Mouse (Mus musculus): ENCODE measurements around the gene Uqcrh.

Uqcrh gene

DNA sequence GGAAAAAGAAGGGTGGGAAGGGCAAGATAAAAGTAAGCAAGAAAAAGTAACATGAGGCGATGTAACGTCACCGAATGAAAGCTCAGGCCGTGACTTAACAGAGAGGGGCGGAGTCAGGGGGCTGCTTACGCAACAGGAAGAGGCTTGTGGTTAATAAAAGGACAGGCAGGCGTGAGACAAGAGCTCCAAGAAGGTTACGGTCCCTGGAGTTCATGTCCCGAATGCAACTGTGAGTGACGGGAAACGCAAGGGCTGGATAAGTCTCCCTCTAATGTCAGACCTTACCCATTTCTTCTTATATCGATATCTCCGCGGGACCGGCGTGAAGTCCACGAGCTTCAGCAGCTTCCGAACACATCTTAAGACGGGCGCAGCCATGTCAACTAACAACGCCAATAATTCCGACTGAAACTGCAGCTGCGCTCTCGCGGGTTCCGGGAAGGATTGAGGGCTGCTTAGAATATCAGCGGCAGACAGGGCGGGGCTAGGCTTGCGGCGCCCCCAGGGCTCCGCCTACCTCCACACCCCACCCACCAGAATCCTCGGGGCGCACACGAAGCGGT is 21.4 kb downstream of the Uqcrh start, which contains the start of gene Nsun4:
Gene Nsun4, minus strand, starts transcription at position 478 of the 563 bp plus-strand sequence.
- DNase-seq: peak; percentile 87 to 88

DNA sequence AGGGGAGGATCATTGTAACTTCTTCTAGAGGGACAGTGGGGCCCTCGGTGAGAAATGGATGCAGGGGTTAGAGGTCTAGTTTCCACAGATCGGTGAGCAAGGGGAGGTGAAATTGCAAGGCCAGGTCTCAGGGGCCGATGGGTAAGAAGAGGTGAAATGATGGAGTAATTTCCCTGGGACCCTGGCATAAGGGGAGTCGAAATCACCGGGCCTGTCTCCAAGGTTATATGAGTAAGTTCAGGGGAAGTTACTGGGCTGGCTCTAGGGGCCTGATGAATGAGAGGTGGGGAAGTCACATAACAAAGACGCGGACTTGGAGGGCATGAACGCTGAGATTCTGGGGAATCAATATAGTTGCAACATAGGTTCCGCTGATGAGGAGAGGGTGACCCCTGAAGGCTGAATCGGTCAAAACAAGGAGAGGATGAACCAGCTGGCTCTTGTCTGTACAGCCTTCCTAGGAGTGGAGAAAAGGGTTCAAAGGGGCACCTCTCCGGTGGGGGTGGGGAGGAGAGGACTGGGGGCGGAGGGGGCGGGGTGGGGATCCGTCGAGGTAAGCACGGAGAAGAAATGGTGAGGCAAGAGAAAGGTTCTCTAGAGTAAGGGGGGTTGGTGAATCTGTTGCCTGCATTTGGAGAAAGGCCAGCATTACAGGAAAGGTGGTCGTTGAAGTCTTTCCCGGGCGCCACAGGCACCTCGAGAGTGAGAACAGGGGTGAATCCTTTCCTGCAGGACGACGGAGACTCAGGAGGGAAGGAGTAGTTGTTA is 22.2 kb downstream of the Uqcrh start:
- DNase-seq: peak; percentile 28 to 61

DNA sequence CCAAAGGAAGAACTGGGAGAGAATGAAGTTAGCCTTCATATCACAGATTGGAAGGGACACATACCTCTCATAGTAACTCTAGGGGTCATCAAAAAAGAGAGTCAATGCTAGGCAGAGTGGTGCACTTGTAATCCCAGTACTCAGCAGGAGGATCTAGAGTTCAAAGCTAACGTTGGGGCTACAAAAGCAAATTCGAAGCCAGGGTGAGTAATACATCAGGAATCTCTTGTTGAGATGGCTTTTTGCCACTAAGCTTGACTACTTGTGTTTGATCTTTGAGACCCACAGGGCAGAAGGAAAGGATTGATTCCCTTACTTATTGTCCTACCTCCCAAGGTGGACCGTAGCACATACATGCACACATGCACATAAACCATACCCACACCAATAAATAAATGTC is 25.7 kb downstream of the Uqcrh start:
- no peak for DNase-seq

DNA sequence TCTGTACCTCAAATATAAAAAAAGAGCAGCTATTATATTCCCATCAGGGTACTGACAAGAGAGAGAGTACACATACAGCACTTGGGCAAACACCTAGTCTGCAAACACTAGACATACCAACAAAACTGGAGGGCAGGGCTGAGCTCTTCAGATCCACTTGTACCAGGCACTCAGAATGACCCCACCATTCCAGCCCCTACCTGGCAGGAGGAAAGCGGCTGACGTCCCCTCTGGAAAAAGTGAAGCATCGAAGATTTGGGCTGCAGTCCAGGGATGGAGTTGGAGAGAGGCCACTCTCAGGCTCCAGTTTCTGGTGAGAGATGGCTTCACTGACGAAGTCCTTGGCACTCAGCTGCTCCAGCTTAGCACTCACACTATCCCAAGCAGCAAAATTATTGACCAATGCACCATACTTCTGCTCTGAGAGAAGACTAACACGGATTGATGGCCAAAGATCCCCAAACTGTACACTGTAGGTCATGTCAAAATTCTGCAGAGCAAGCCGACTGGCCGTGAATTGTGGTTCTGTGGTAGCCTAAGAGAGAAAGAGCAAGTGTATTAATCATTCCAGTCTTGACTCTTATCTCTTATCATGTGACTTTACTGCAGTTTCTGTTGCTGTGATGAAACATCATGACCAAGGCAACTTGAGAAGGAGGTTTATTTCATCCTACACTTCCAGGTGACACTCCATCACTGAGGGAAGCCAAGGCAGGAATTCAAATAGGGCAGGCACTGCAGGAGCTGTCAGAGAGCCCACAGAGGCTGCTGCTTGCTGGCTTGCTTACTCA is 26.5 kb downstream of the Uqcrh start:
- no peak for DNase-seq

DNA sequence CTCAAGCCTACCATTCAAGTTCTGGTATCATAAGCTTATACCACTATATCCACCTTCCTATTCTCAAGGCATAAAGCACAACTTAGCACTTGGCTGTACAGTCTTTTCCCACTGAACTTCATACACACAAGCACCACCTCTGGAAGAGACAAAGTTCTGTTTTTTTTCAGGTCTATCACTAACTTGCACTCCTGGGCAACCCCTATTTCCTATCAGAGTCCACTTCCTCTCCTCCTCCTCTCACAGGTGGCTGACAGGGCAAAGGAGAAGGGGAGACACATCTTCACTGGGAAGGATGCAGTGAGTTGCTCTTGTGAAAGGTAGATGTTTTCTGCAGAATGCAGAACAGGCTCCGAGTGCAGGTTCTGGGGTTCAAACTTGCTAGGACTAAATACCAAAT is 27.2 kb downstream of the Uqcrh start:
- DNase-seq: no peak

DNA sequence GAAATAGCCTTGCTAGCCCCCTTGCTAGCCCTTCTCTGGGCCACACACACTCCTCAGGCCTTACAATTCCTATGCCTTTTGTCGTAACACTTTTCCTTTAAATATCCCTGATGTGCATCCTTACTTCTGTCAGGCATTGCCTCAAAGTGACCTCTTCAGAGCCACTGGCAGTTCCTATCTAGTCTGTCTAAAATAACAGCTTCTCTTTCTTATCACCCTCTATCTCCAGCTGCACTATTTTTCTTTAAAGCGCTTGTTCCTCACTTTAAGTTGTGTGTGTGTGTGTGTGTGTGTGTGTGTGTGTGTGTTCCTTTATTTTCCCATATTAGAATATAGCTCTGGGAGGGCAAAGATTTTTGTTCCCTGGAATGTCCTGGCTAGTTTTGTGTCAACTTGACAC is 28.3 kb downstream of the Uqcrh start:
- DNase-seq: no peak

DNA sequence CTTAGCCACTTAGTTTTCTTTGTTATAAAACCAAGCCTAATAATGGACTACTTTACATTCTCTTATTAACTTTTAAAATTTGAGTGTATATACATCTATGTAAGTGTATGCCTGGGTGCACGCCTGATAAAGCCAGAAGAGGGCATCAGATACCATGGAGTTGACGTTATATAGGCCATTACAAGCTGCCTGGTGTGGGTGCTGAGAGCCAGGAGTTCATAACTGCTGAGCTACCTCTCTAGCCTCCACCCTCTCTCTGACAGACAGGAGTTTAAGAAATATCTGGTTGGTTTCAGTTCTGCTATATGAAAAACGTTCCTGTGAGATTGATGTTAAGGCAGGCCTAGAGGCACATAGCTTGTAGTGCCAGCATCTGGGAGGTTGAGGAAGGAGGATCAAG is 32.7 kb downstream of the Uqcrh start:
- DNase-seq: no peak

DNA sequence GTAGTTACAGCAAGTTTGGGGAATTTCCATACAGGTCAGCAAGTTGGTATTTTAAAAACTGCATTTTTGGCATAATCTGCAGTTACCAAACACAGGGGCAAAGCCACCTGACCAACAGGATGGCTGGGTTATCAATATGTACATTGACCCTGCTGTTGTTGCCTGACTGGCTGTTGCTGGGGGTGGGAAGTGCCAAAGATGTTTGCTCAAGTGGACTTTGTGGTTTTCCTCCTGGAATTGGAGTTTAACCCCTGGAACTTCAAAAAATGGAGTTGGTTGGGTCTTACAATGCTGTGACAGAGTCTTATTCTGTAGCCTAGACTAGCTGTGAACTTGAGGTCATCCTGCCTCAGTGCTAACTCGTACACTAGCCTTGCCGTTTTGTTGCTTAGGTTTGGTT is 34.4 kb downstream of the Uqcrh start:
- DNase-seq: no peak

DNA sequence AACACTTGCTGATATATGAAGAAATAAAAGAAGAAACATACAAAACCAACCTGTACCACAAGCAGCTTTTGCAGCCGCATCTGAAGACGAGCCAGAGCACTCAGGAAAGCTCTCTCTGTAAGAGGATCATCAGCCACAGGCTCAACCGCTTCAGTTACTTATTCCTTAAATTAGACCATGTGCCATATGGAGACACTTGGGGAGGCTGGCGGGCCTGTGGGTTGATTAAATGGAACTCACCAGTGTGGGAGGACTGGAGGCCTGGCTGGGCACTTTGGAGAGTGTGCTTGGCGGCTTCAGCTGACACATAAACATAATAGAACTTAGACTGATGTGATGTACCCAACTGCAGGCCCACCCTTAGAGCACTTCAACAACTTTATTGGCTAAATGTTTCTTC is 41.5 kb downstream of the Uqcrh start:
- DNase-seq: no peak

DNA sequence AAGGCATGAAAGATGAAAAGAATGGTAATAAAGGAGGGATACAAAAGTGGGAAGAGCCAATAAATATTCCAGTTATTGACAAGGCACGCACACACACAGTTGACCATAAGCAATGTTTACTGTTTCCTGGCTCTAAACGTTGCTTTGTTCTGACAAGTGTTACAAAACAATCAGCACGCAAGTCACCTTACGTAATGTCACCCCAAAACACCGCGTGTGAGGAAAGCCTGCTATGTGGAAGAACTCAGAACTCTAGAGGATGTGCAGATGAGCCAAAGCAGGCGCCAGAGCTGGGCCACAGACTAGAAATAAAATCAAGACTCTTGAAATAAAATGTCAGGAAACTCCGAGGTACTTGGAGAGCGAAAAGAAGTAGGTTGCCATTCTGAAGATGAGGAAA is 42.0 kb downstream of the Uqcrh start:
- no peak for DNase-seq

DNA sequence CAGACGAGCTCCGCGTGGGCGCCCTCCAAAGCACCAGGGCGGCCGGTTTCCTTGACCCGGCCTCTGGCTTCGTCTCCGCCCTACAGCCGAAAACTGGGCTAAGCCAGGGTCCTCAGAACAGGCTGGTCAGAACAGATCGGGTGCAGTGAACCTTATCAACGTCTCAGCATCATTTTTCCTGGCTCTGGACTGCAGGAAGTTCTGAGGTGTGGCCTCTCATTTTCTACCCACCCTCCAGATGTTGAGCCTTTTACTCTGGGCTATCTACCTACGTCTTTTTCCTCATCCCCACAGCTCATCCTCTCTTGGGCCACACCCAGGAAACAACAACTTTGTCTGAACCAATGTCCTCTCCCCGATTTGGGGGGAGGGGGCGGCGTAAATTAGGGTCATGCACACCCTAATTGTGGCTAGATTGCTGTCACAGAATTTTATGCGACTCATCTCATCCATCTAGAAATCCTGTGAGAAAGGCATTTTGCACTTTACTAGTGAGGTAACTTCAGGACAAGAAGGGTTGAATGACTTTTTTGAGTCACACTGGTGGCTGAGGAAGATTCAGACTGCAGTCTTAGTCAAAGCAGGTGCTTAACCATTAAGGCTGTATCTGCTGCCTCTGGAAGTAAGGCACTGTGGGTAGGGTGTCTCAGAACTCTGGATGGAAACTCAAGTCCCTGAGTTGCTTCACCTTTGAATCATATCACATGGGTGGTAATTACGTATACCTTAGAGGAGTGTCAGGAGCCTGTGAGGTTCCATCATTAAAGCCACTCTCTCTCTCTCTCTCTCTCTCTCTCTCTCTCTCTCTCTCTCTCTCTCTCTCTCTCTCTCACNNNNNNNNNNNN is 56.7 kb downstream of the Uqcrh start, which contains the start of gene Faah:
Gene Faah, minus strand, starts transcription at position 25 of the 845 bp plus-strand sequence.
- DNase-seq: peak in 1 of 2 experiments; percentile 9

DNA sequence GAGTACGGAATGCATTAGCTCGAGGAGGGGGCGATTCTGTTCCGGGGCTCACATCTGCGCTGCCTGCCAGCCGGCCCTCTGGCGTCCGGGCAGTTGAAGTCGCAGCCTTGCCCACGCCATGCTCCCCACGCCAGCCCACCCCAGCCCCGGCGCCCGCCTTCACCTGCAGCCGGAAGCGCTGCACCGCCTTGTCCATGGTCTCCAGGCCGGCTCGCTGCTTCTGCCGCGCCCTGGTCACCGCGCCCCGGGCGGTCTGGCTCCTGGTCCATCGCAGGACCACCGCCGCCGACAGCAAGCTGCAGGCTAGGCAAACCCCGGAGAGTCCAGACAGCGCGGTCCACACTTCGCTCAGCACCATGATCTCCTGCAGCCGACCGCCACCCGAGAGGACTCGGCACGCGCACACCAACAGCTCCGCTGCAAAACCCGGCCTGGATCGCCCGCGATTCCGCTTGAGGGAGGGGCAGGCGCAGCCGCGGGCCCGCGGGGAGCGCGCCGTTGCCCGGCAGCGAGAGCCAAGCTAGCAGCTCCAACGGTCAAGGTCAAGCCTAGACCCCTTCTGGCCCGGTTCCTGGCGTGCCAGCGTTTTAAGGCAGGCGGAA is 57.5 kb downstream of the Uqcrh start:
- DNase-seq: peak; percentile 63 to 66
